Mouse (Mus musculus) stomach, postnatal 0 days (tissue): Measurements from ENCODE around the gene Mlf2. TPM values are rescaled to one million over a fixed set of nuclear protein-coding genes. Genes with fewer than 3 reads are reported as not detected.

Experiments used
- ATAC-seq: fragments of 200-750 bp; cut with Nextera tagmentation; 2 replicates; pipeline ENCODE4 v1.8.0; 2017; ENCODE audit not compliant: low FRiP score, low TSS enrichment
- DNase-seq: peaks from one replicate; pipeline ENCODE4 v3.0.0-alpha.2; 2016; ENCODE audit warnings: low spot score
- H3K27ac ChIP-seq: fragments of 300-500 bp; sonication (generic); replicated peaks from 2 replicates; pipeline ENCODE4 v1.5.1; 2014; ENCODE audit warnings: mild to moderate bottlenecking, control low read depth
- H3K27me3 ChIP-seq: fragments of 300-500 bp; sonication (generic); 2 replicates; pipeline ENCODE4 v1.6.1; 2014; ENCODE audit warnings: low read length; ENCODE audit not compliant: control insufficient read depth, insufficient read depth
- H3K36me3 ChIP-seq: fragments of 300-500 bp; sonication (generic); 2 replicates; pipeline ENCODE4 v1.6.1; 2014; ENCODE audit warnings: low read length, mixed read lengths; ENCODE audit not compliant: control insufficient read depth, insufficient read depth
- H3K4me1 ChIP-seq: fragments of 300-500 bp; sonication (generic); replicated peaks from 2 replicates; pipeline ENCODE4 v1.6.1; 2014; ENCODE audit warnings: antibody characterized with exemption; ENCODE audit not compliant: control insufficient read depth, insufficient read depth
- H3K4me2 ChIP-seq: fragments of 300-500 bp; sonication (generic); replicated peaks from 2 replicates; pipeline ENCODE4 v1.6.1; 2014; ENCODE audit warnings: low read depth, mild to moderate bottlenecking, control low read depth, moderate library complexity
- H3K4me3 ChIP-seq: fragments of 300-500 bp; sonication (generic); 2 replicates; pipeline ENCODE4 v1.5.1; 2014; ENCODE audit warnings: low read depth, low read length, control low read depth
- H3K9ac ChIP-seq: fragments of 300-500 bp; sonication (generic); 2 replicates; pipeline ENCODE4 v1.6.1; 2014; ENCODE audit warnings: mild to moderate bottlenecking, low read length, control low read depth, mixed read lengths
- H3K9me3 ChIP-seq: fragments of 300-500 bp; sonication (generic); 2 replicates; pipeline ENCODE4 v1.6.1; 2016; ENCODE audit warnings: low read length; ENCODE audit not compliant: control insufficient read depth
- CTCF ChIP-seq: IDR thresholded peaks from 2 replicates; pipeline ENCODE4 v1.5.1; 2016; ENCODE audit warnings: antibody characterized with exemption, low read depth, mild to moderate bottlenecking, moderate library complexity
- EP300 ChIP-seq: optimal IDR thresholded peaks from 2 replicates; pipeline ENCODE3; 2016; ENCODE audit warnings: antibody characterized with exemption
- WGBS: fragments of 180-500 bp; shearing (Covaris S2); extraction: QIAGEN DNeasy Blood & Tissue Kit; methylation state at CpG from one replicate; pipeline ENCODE4 v1.1.7; 2014; 5-methylcytosine and 5-hydroxymethylcytosine counted together
- polyA plus RNA-seq: library from polyadenylated mRNA; unstranded; fragments of >200 nt; fragmentation: Nextera tagmentation; extraction: Ambion mirVana; gene quantifications from 2 replicates; pipeline ENCODE4 v1.2.1, GENCODE M21; 2015

Gene Mlf2
- polyA plus RNA-seq, 1 experiment from 2014 or later: 312 TPM

- TF ChIP-seq EP300 (no peak), CTCF (no peak)
- DNase-seq (no peak), ATAC-seq (no peak)
- no peaks in the 10 kb centered on the region for H3K27me3 ChIP-seq
- peak overlapping the region; percentile 90 for H3K27ac ChIP-seq
- peak overlapping the region; percentile 81 for H3K4me3 ChIP-seq
- H3K4me2 ChIP-seq: peak overlapping the region; percentile 82
- H3K9me3 ChIP-seq: no peaks in the 10 kb centered on the region
- peak overlapping the region; percentile 84 for H3K9ac ChIP-seq
- WGBS: 9% methylated on average over 15 of the region's 15 CpGs
- H3K36me3 ChIP-seq: peaks cover 4% of the 10 kb centered on the region; the same call in 1 of the 2 replicates
- H3K4me1 ChIP-seq: 0 out of 2 replicates have a peak, but pooled peaks cover 6% of the 10 kb centered on the region
These were observed 34.6 kb downstream of the Mlf2 start for GRCm38 (mm10) chr6:124965747-124966146.

GRCm38 (mm10) chr6:124966466-124967118 lies 35.4 kb downstream of the Mlf2 start:
- WGBS: 94% methylated on average over 7 of the region's 7 CpGs
- no peak overlapping the region; the same call in 1 of the 2 replicates for H3K4me3 ChIP-seq
- H3K4me2 ChIP-seq: peak overlapping the region; percentile 82
- H3K27ac ChIP-seq: no peak overlapping the region
- H3K36me3 ChIP-seq: no peaks in the 10 kb centered on the region
- DNase-seq (no peak), ATAC-seq (no peak)
- no peaks in the 10 kb centered on the region for H3K27me3 ChIP-seq
- H3K9ac ChIP-seq: no peak overlapping the region
- TF ChIP-seq EP300: no peak
- TF ChIP-seq CTCF: peak; percentile 61
- no peaks in the 10 kb centered on the region for H3K9me3 ChIP-seq
- H3K4me1 ChIP-seq: 0 out of 2 replicates have a peak, but pooled peaks cover 6% of the 10 kb centered on the region

DNA sequence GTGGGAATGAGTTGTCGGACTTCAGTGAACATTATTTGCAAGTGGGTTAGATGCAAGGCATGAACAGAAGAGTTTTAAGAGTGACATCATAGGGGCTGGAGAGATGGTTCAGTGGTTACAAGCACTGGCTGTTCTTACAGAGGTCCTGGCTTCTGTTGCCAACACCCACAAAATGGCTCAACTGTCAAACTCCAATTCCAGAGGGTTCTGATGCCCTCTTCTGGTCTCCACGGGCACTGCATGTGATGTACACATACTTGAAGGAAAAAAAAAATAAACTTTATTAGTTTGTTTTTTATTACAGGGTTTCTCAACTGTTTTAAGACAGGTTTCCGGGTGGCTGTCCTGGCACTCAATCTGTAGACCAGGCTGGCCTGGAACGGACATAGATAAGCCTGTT lies 36.6 kb downstream of the Mlf2 start:
- Histone ChIP-seq H3K9ac (no peak overlapping the region), H3K36me3 (no peaks in the 10 kb centered on the region), H3K4me3 (no peak overlapping the region), H3K4me2 (no peak overlapping the region), H3K9me3 (no peaks in the 10 kb centered on the region), H3K27ac (no peak overlapping the region), H3K4me1 (0 out of 2 replicates have a peak, but pooled peaks cover 6% of the 10 kb centered on the region), H3K27me3 (no peaks in the 10 kb centered on the region)
- peak; percentile 69 for TF ChIP-seq CTCF
- TF ChIP-seq EP300: no peak
- DNase-seq (peak; percentile 50), ATAC-seq (no peak)
- 76% methylated on average over 4 of the region's 4 CpGs for WGBS

Other genes starting within 250 kb of the Mlf2 start
- 93.9 and 94.8 TPM in 2 replicates for gene Emg1, start 219.2 kb upstream of the Mlf2 start, polyA plus RNA-seq
- 230 and 237 TPM in 2 replicates for gene Phb2, start 219.1 kb upstream of the Mlf2 start, polyA plus RNA-seq
- 13.1 and 15.8 TPM in 2 replicates for gene Ptpn6, start 192.7 kb upstream of the Mlf2 start, polyA plus RNA-seq
- gene Grcc10, start 190.0 kb upstream of the Mlf2 start, polyA plus RNA-seq: 292 and 310 TPM in 2 replicates
- not detected in 2 replicates for gene Gm45234, start 175.4 kb upstream of the Mlf2 start, polyA plus RNA-seq
- 6.6 and 6.9 TPM in 2 replicates for gene Atn1, start 174.9 kb upstream of the Mlf2 start, polyA plus RNA-seq
- 4.3 and 5.1 TPM in 2 replicates for gene Eno2, start 161.7 kb upstream of the Mlf2 start, polyA plus RNA-seq
- gene Lrrc23, start 151.7 kb upstream of the Mlf2 start, polyA plus RNA-seq: 0.19 and 0.28 TPM in 2 replicates
- 18.8 and 18.9 TPM in 2 replicates for gene Spsb2, start 122.7 kb upstream of the Mlf2 start, polyA plus RNA-seq
- 463 and 465 TPM in 2 replicates for gene Tpi1, start 117.1 kb upstream of the Mlf2 start, polyA plus RNA-seq
- gene Usp5, start 101.9 kb upstream of the Mlf2 start, polyA plus RNA-seq: 60.3 and 61.8 TPM in 2 replicates
- gene Cdca3, start 101.8 kb upstream of the Mlf2 start, polyA plus RNA-seq: 43.3 and 52.8 TPM in 2 replicates
- gene Gnb3, start 91.1 kb upstream of the Mlf2 start, polyA plus RNA-seq: 0.53 and 0.98 TPM in 2 replicates
- gene P3h3, start 73.6 kb upstream of the Mlf2 start, polyA plus RNA-seq: 9.7 and 10.7 TPM in 2 replicates
- gene Gpr162, start 67.4 kb upstream of the Mlf2 start, polyA plus RNA-seq: 0.45 and 0.87 TPM in 2 replicates
- gene Cd4, start 43.2 kb upstream of the Mlf2 start, polyA plus RNA-seq: 0.45 and 0.65 TPM in 2 replicates
- 0.93 and 1.4 TPM in 2 replicates for gene Lag3, start 19.7 kb upstream of the Mlf2 start, polyA plus RNA-seq
- 260 and 276 TPM in 2 replicates for gene Ptms, start 11.3 kb upstream of the Mlf2 start, polyA plus RNA-seq
- gene Cops7a, start 34.2 kb downstream of the Mlf2 start, polyA plus RNA-seq: 114 and 121 TPM in 2 replicates
- 3.1 and 4.0 TPM in 2 replicates for gene Pianp, start 65.3 kb downstream of the Mlf2 start, polyA plus RNA-seq
- 7.0 and 7.2 TPM in 2 replicates for gene Zfp384, start 77.8 kb downstream of the Mlf2 start, polyA plus RNA-seq
- 72.5 and 77.4 TPM in 2 replicates for gene Ing4, start 108.4 kb downstream of the Mlf2 start, polyA plus RNA-seq
- 2.5 and 2.6 TPM in 2 replicates for gene Acrbp, start 118.3 kb downstream of the Mlf2 start, polyA plus RNA-seq
- gene Lpar5, start 136.5 kb downstream of the Mlf2 start, polyA plus RNA-seq: 6.4 and 7.0 TPM in 2 replicates
- gene Chd4, start 164.6 kb downstream of the Mlf2 start, polyA plus RNA-seq: 28.1 and 36.6 TPM in 2 replicates
- gene Nop2, start 200.5 kb downstream of the Mlf2 start, polyA plus RNA-seq: 25.0 and 26.6 TPM in 2 replicates
- gene Iffo1, start 213.9 kb downstream of the Mlf2 start, polyA plus RNA-seq: 4.4 and 5.7 TPM in 2 replicates
- gene Gapdh, start 235.1 kb downstream of the Mlf2 start, polyA plus RNA-seq: 920 and 1,103 TPM in 2 replicates